Mouse (Mus musculus): ENCODE measurements at regions not wholly inside any gene's neighbourhood (a gene's known extent, or its start where the extent isn't known, plus 50 kb on each side); places are given as distances from the start of the nearest gene placed in this dataset.

GRCm38 (mm10) chr16:65250426-65250825 is 144.8 kb upstream of the Htr1f start:
- Histone ChIP-seq H3K27ac (ENCODE audit: low read depth, low read length) (no peak overlapping the region), H3K27me3 (replicated peaks; ENCODE audit: control insufficient read depth, insufficient read depth, low read length) (no peaks in the 10 kb centered on the region), H3K4me1 (ENCODE audit: control insufficient read depth, insufficient read depth, low read depth, low read length) (no peaks in the 10 kb centered on the region), H3K36me3 (ENCODE audit: control insufficient read depth, insufficient read depth, low read length) (no peaks in the 10 kb centered on the region), H3K4me2 (ENCODE audit: low read length) (no peak overlapping the region), H3K9me3 (ENCODE audit: control insufficient read depth, low read length) (peaks cover 4% of the 10 kb centered on the region; the same call in 1 of the 2 replicates), H3K9ac (ENCODE audit: low read depth, low read length) (no peak overlapping the region), H3K4me3 (ENCODE audit: low read length) (no peak overlapping the region)
- ATAC-seq, result no peak
- WGBS, result 96% methylated on average over 1 of the region's 1 CpGs

- ATAC-seq, result no peak
- H3K9me3 ChIP-seq (ENCODE audit: control insufficient read depth, low read length), result peaks cover 4% of the 10 kb centered on the region; the same call in 1 of the 2 replicates
- H3K4me1 ChIP-seq (ENCODE audit: control insufficient read depth, insufficient read depth, low read depth, low read length), result no peaks in the 10 kb centered on the region
- H3K27me3 ChIP-seq (replicated peaks; ENCODE audit: control insufficient read depth, insufficient read depth, low read length), result no peaks in the 10 kb centered on the region
- H3K4me3 ChIP-seq (ENCODE audit: low read length), result no peak overlapping the region
- H3K36me3 ChIP-seq (ENCODE audit: control insufficient read depth, insufficient read depth, low read length), result no peaks in the 10 kb centered on the region
- H3K4me2 ChIP-seq (ENCODE audit: low read length), result no peak overlapping the region
- WGBS, result 87% methylated on average over 3 of the region's 3 CpGs
- H3K9ac ChIP-seq (ENCODE audit: low read depth, low read length), result no peak overlapping the region
- no peak overlapping the region for H3K27ac ChIP-seq (ENCODE audit: low read depth, low read length)
These were observed 141.8 kb upstream of the Htr1f start for GRCm38 (mm10) chr16:65247475-65247874.

- ATAC-seq, result no peak
- no peaks in the 10 kb centered on the region for H3K4me1 ChIP-seq (ENCODE audit: control insufficient read depth, insufficient read depth, low read depth, low read length)
- no peak overlapping the region for H3K27ac ChIP-seq (ENCODE audit: low read depth, low read length)
- no peak overlapping the region for H3K4me2 ChIP-seq (ENCODE audit: low read length)
- no peaks in the 10 kb centered on the region for H3K27me3 ChIP-seq (replicated peaks; ENCODE audit: control insufficient read depth, insufficient read depth, low read length)
- peaks cover 5% of the 10 kb centered on the region for H3K9me3 ChIP-seq (ENCODE audit: control insufficient read depth, low read length)
- H3K4me3 ChIP-seq (ENCODE audit: low read length), result no peak overlapping the region
- 88% methylated on average over 2 of the region's 2 CpGs for WGBS
- H3K36me3 ChIP-seq (ENCODE audit: control insufficient read depth, insufficient read depth, low read length), result no peaks in the 10 kb centered on the region
- H3K9ac ChIP-seq (ENCODE audit: low read depth, low read length), result no peak overlapping the region
These were observed 128.8 kb upstream of the Htr1f start for GRCm38 (mm10) chr16:65234404-65234803.

GRCm38 (mm10) chr16:65233964-65234363 is 128.3 kb upstream of the Htr1f start:
- Histone ChIP-seq H3K9ac (ENCODE audit: low read depth, low read length) (no peak overlapping the region), H3K27ac (ENCODE audit: low read depth, low read length) (no peak overlapping the region), H3K4me1 (ENCODE audit: control insufficient read depth, insufficient read depth, low read depth, low read length) (no peaks in the 10 kb centered on the region), H3K4me3 (ENCODE audit: low read length) (no peak overlapping the region), H3K9me3 (ENCODE audit: control insufficient read depth, low read length) (peaks cover 5% of the 10 kb centered on the region), H3K36me3 (ENCODE audit: control insufficient read depth, insufficient read depth, low read length) (no peaks in the 10 kb centered on the region), H3K4me2 (ENCODE audit: low read length) (no peak overlapping the region), H3K27me3 (replicated peaks; ENCODE audit: control insufficient read depth, insufficient read depth, low read length) (no peaks in the 10 kb centered on the region)
- no peak for ATAC-seq
- WGBS, result 67% methylated on average over 3 of the region's 3 CpGs

GRCm38 (mm10) chr16:65219434-65219833 is 113.8 kb upstream of the Htr1f start:
- Histone ChIP-seq H3K4me1 (ENCODE audit: control insufficient read depth, insufficient read depth, low read depth, low read length) (no peaks in the 10 kb centered on the region), H3K27ac (ENCODE audit: low read depth, low read length) (no peak overlapping the region), H3K4me3 (ENCODE audit: low read length) (no peak overlapping the region), H3K36me3 (ENCODE audit: control insufficient read depth, insufficient read depth, low read length) (no peaks in the 10 kb centered on the region), H3K4me2 (ENCODE audit: low read length) (no peak overlapping the region), H3K9ac (ENCODE audit: low read depth, low read length) (no peak overlapping the region), H3K9me3 (ENCODE audit: control insufficient read depth, low read length) (no peaks in the 10 kb centered on the region), H3K27me3 (replicated peaks; ENCODE audit: control insufficient read depth, insufficient read depth, low read length) (no peaks in the 10 kb centered on the region)
- no peak for ATAC-seq
- WGBS, result 82% methylated on average over 3 of the region's 3 CpGs

- Histone ChIP-seq H3K4me1 (ENCODE audit: control insufficient read depth, insufficient read depth, low read depth, low read length) (no peaks in the 10 kb centered on the region), H3K36me3 (ENCODE audit: control insufficient read depth, insufficient read depth, low read length) (no peaks in the 10 kb centered on the region), H3K27me3 (replicated peaks; ENCODE audit: control insufficient read depth, insufficient read depth, low read length) (no peaks in the 10 kb centered on the region), H3K9ac (ENCODE audit: low read depth, low read length) (no peak overlapping the region), H3K4me3 (ENCODE audit: low read length) (no peak overlapping the region), H3K27ac (ENCODE audit: low read depth, low read length) (no peak overlapping the region), H3K4me2 (ENCODE audit: low read length) (no peak overlapping the region), H3K9me3 (ENCODE audit: control insufficient read depth, low read length) (no peaks in the 10 kb centered on the region)
- WGBS, result 95% methylated on average over 1 of the region's 1 CpGs
- ATAC-seq, result no peak
These were observed 106.7 kb upstream of the Htr1f start for GRCm38 (mm10) chr16:65212367-65212766.

GRCm38 (mm10) chr16:65201329-65201728 is 95.7 kb upstream of the Htr1f start:
- Histone ChIP-seq H3K27ac (ENCODE audit: low read depth, low read length) (no peak overlapping the region), H3K4me1 (ENCODE audit: control insufficient read depth, insufficient read depth, low read depth, low read length) (no peaks in the 10 kb centered on the region), H3K4me2 (ENCODE audit: low read length) (no peak overlapping the region), H3K9me3 (ENCODE audit: control insufficient read depth, low read length) (no peaks in the 10 kb centered on the region), H3K4me3 (ENCODE audit: low read length) (no peak overlapping the region), H3K36me3 (ENCODE audit: control insufficient read depth, insufficient read depth, low read length) (no peaks in the 10 kb centered on the region), H3K9ac (ENCODE audit: low read depth, low read length) (no peak overlapping the region), H3K27me3 (replicated peaks; ENCODE audit: control insufficient read depth, insufficient read depth, low read length) (no peaks in the 10 kb centered on the region)
- ATAC-seq, result no peak
- 91% methylated on average over 4 of the region's 4 CpGs for WGBS

- no peak overlapping the region for H3K4me2 ChIP-seq (ENCODE audit: low read length)
- ATAC-seq, result no peak
- no peak overlapping the region for H3K27ac ChIP-seq (ENCODE audit: low read depth, low read length)
- H3K4me1 ChIP-seq (ENCODE audit: control insufficient read depth, insufficient read depth, low read depth, low read length), result no peaks in the 10 kb centered on the region
- no peak overlapping the region for H3K9ac ChIP-seq (ENCODE audit: low read depth, low read length)
- H3K9me3 ChIP-seq (ENCODE audit: control insufficient read depth, low read length), result no peaks in the 10 kb centered on the region
- no peaks in the 10 kb centered on the region for H3K36me3 ChIP-seq (ENCODE audit: control insufficient read depth, insufficient read depth, low read length)
- H3K27me3 ChIP-seq (replicated peaks; ENCODE audit: control insufficient read depth, insufficient read depth, low read length), result no peaks in the 10 kb centered on the region
- WGBS, result 90% methylated on average over 3 of the region's 3 CpGs
- no peak overlapping the region for H3K4me3 ChIP-seq (ENCODE audit: low read length)
These were observed 91.7 kb upstream of the Htr1f start for GRCm38 (mm10) chr16:65197203-65197844.

- Histone ChIP-seq H3K36me3 (ENCODE audit: control insufficient read depth, insufficient read depth, low read length) (no peaks in the 10 kb centered on the region), H3K4me3 (ENCODE audit: low read length) (no peak overlapping the region), H3K9me3 (ENCODE audit: control insufficient read depth, low read length) (no peaks in the 10 kb centered on the region), H3K4me2 (ENCODE audit: low read length) (no peak overlapping the region), H3K9ac (ENCODE audit: low read depth, low read length) (no peak overlapping the region), H3K4me1 (ENCODE audit: control insufficient read depth, insufficient read depth, low read depth, low read length) (no peaks in the 10 kb centered on the region), H3K27me3 (replicated peaks; ENCODE audit: control insufficient read depth, insufficient read depth, low read length) (no peaks in the 10 kb centered on the region), H3K27ac (ENCODE audit: low read depth, low read length) (no peak overlapping the region)
- 73% methylated on average over 4 of the region's 4 CpGs for WGBS
- ATAC-seq, result no peak
These were observed 90.1 kb upstream of the Htr1f start for GRCm38 (mm10) chr16:65195761-65196160.
